Mouse (Mus musculus): ENCODE data around the gene Map3k7cl. TPM values are rescaled to one million over a fixed set of nuclear protein-coding genes. Genes with fewer than 3 reads are reported as not detected.

Map3k7cl gene
- total and polyA plus RNA-seq, 3 experiments, result 0.08 TPM; not detected in 2

- dilution Hi-C loops (cut with MboI; ENCODE audit: extremely low pct_ligation_motif_present, extremely low pct_unique_long_range_greater_than_20kb, low sequenced_read_pairs) (no loop called here), in situ Hi-C loops (cut with MboI; ENCODE audit: low pct_ligation_motif_present, low pct_unique_long_range_greater_than_20kb, low sequenced_read_pairs) (no loop called here)
- Histone ChIP-seq H3K4me3 (replicated peaks in 1 of 3; ENCODE audit: low read depth in 2 of 3, low read length in 2 of 3, poor library complexity in 1 of 3) (no peak overlapping the region), H3K4me2 (ENCODE audit: insufficient read depth, low read depth, poor library complexity, severe bottlenecking) (no peak overlapping the region), H3K9ac (ENCODE audit: insufficient read depth, low read depth) (no peak overlapping the region), H3K9me3 (replicated peaks; ENCODE audit: low read length) (no peaks in the 10 kb centered on the region), H3K27ac (ENCODE audit: insufficient read depth, low read depth) (no peak overlapping the region), H3K4me1 (ENCODE audit: control insufficient read depth in 1 of 2, insufficient read depth in 2 of 2) (peaks cover 8 to 30% of the 10 kb centered on the region in 2 experiments; a peak in 3 of 4 replicates), H3K27me3 (replicated peaks) (no peaks in the 10 kb centered on the region), H3K79me2 (replicated peaks; ENCODE audit: control insufficient read depth, extremely low read depth, insufficient read depth, poor library complexity, severe bottlenecking) (no peaks in the 10 kb centered on the region), H3K36me3 (replicated peaks in 1 of 2; ENCODE audit: control insufficient read depth in 1 of 2, insufficient read depth in 1 of 2, low read length in 1 of 2) (no peaks in the 10 kb centered on the region)
- TF ChIP-seq MEF2A (IDR thresholded peaks at IDR 0.05; ENCODE audit: borderline replicate concordance, low read depth, low read length) (no peak), UBTF (IDR thresholded peaks at IDR 0.05; ENCODE audit: low read depth, low read length) (no peak), ELF1 (IDR thresholded peaks at IDR 0.05; ENCODE audit: low read depth, low read length) (no peak), MAZ (IDR thresholded peaks at IDR 0.05; ENCODE audit: low read depth, low read length) (no peak), IRF4 (IDR thresholded peaks at IDR 0.05; ENCODE audit: low read depth, low read length) (no peak), NELFE (IDR thresholded peaks at IDR 0.05; ENCODE audit: low read depth, low read length) (no peak), BHLHE40 (IDR thresholded peaks at IDR 0.05; ENCODE audit: low read depth, low read length) (no peak), USF2 (conservative IDR thresholded peaks at IDR 0.05; ENCODE audit: low read depth, low read length) (no peak), ZNF384 (IDR thresholded peaks at IDR 0.05; ENCODE audit: low read depth, low read length) (no peak)
- DNase-seq (ENCODE audit: extremely low read depth), result no peak
These were observed 51.8 kb downstream of the Map3k7cl start for GRCm38 (mm10) chr16:87604883-87605282.

GRCm38 (mm10) chr16:87607383-87607782, 54.3 kb downstream of the Map3k7cl start:
- no peaks in the 10 kb centered on the region for H3K27me3 ChIP-seq (replicated peaks)
- H3K4me2 ChIP-seq (ENCODE audit: insufficient read depth, low read depth, poor library complexity, severe bottlenecking), result no peak overlapping the region
- no peaks in the 10 kb centered on the region for H3K79me2 ChIP-seq (replicated peaks; ENCODE audit: control insufficient read depth, extremely low read depth, insufficient read depth, poor library complexity, severe bottlenecking)
- H3K9me3 ChIP-seq (replicated peaks; ENCODE audit: low read length), result no peaks in the 10 kb centered on the region
- in situ Hi-C loops (cut with MboI; ENCODE audit: low pct_ligation_motif_present, low pct_unique_long_range_greater_than_20kb, low sequenced_read_pairs) (no loop called here), dilution Hi-C loops (cut with MboI; ENCODE audit: extremely low pct_ligation_motif_present, extremely low pct_unique_long_range_greater_than_20kb, low sequenced_read_pairs) (no loop called here)
- peaks cover 6 to 35% of the 10 kb centered on the region in 2 experiments; a peak in 3 of 4 replicates for H3K4me1 ChIP-seq (ENCODE audit: control insufficient read depth in 1 of 2, insufficient read depth in 2 of 2)
- H3K4me3 ChIP-seq (replicated peaks in 1 of 3; ENCODE audit: low read depth in 2 of 3, low read length in 2 of 3, poor library complexity in 1 of 3), result no peak overlapping the region
- no peak overlapping the region for H3K27ac ChIP-seq (ENCODE audit: insufficient read depth, low read depth)
- H3K9ac ChIP-seq (ENCODE audit: insufficient read depth, low read depth), result no peak overlapping the region
- no peaks in the 10 kb centered on the region for H3K36me3 ChIP-seq (replicated peaks in 1 of 2; ENCODE audit: control insufficient read depth in 1 of 2, insufficient read depth in 1 of 2, low read length in 1 of 2)
- TF ChIP-seq RAD21 (IDR thresholded peaks at IDR 0.05; ENCODE audit: low read depth, low read length) (no peak), ZC3H11A (IDR thresholded peaks at IDR 0.05; ENCODE audit: low read depth, low read length) (no peak), NRF1 (IDR thresholded peaks at IDR 0.05; ENCODE audit: low read depth, low read length) (no peak), JUND (conservative IDR thresholded peaks at IDR 0.05; ENCODE audit: low read depth, low read length) (no peak), PAX5 (IDR thresholded peaks at IDR 0.05; ENCODE audit: low read length) (no peak), KAT2A (IDR thresholded peaks at IDR 0.05; ENCODE audit: insufficient replicate concordance, low read length) (no peak), TCF12 (IDR thresholded peaks at IDR 0.05; ENCODE audit: low read depth, low read length) (no peak), UBTF (IDR thresholded peaks at IDR 0.05; ENCODE audit: low read depth, low read length) (no peak), SIN3A (IDR thresholded peaks at IDR 0.05; ENCODE audit: low read length) (no peak), MYC (IDR thresholded peaks at IDR 0.05; ENCODE audit: low read depth, low read length) (no peak), HCFC1 (IDR thresholded peaks at IDR 0.05; ENCODE audit: low read depth, low read length) (no peak), E2F4 (IDR thresholded peaks at IDR 0.05; ENCODE audit: insufficient replicate concordance, low read depth, low read length) (no peak), ZNF384 (IDR thresholded peaks at IDR 0.05; ENCODE audit: low read depth, low read length) (no peak), EP300 (IDR thresholded peaks at IDR 0.05; ENCODE audit: low read length) (no peak), POLR2A (IDR thresholded peaks at IDR 0.05; ENCODE audit: low read depth, low read length) (no peak), BHLHE40 (IDR thresholded peaks at IDR 0.05; ENCODE audit: low read depth, low read length) (no peak), USF2 (conservative IDR thresholded peaks at IDR 0.05; ENCODE audit: low read depth, low read length) (no peak), IRF4 (IDR thresholded peaks at IDR 0.05; ENCODE audit: low read depth, low read length) (no peak), MXI1 (IDR thresholded peaks at IDR 0.05; ENCODE audit: low read depth, low read length) (no peak), MAZ (IDR thresholded peaks at IDR 0.05; ENCODE audit: low read depth, low read length) (no peak)
- no peak for DNase-seq (ENCODE audit: extremely low read depth)
